Mouse (Mus musculus) spleen, adult 2 months (tissue): Measurements from ENCODE around the gene Fau.
A peak's percentile ranks its signal among the peaks of the same experiment; 100 is the strongest.

ENCODE experiments used
- CTCF ChIP-seq: fragments of 200-500 bp; IDR thresholded peaks from 2 replicates; pipeline ENCODE4 v1.5.1; 2011; ENCODE audit warnings: mild to moderate bottlenecking, inconsistent platforms; ENCODE audit not compliant: insufficient read depth, insufficient read length, insufficient replicate concordance; ENCODE audit errors: extremely low read depth
- POLR2A ChIP-seq: fragments of 200-500 bp; IDR thresholded peaks from 2 replicates; pipeline ENCODE4 v1.6.1; 2011; ENCODE audit warnings: low read depth, low read length, inconsistent platforms

DNA sequence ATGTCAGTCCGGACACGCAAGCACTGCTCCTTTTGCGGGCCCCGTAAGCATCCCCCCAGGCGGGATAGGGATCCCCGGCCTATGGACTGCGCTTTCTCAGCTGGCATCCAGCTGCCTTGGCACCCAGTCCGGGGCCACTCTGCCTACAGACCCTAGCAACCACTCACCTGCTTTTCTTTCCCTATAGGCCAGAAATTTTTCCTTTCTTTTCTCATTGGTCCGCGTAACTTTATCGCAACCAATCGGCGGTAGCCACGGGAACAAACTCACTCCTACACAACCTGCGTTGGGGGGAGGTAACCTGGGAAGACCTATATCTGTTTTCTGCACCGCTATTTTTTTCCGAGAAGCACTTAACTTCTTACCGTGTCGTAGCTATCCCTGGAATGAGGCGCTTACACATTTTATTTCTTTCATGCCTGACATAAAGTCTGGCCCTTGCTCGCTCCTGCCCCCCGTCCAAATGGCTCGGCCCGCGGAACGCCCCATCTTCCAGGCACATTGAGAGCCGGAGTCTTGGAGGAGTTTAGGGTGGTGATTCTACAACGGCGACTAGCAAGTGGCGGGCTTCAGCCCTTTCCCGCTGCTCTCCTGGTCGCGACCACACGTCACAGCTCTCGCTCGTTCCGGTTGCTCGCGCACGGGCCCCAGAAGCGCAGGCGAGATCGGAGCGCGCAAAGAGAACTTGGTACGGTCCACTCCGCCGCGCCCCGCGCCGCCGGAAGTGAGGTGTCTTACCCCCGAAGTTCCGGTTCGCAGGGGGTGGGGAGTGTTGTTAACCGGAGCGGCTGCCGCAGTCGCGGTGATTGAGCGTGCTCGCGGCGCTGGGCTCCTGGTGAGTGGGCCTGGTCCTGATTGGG is 11.1 kb upstream of the Fau start, which contains the start of gene Syvn1:
- TF ChIP-seq CTCF (no peak), POLR2A (peak; percentile 62)
